ENCODE assay signal across 8 mouse cellular contexts in the genomic region with DNA sequence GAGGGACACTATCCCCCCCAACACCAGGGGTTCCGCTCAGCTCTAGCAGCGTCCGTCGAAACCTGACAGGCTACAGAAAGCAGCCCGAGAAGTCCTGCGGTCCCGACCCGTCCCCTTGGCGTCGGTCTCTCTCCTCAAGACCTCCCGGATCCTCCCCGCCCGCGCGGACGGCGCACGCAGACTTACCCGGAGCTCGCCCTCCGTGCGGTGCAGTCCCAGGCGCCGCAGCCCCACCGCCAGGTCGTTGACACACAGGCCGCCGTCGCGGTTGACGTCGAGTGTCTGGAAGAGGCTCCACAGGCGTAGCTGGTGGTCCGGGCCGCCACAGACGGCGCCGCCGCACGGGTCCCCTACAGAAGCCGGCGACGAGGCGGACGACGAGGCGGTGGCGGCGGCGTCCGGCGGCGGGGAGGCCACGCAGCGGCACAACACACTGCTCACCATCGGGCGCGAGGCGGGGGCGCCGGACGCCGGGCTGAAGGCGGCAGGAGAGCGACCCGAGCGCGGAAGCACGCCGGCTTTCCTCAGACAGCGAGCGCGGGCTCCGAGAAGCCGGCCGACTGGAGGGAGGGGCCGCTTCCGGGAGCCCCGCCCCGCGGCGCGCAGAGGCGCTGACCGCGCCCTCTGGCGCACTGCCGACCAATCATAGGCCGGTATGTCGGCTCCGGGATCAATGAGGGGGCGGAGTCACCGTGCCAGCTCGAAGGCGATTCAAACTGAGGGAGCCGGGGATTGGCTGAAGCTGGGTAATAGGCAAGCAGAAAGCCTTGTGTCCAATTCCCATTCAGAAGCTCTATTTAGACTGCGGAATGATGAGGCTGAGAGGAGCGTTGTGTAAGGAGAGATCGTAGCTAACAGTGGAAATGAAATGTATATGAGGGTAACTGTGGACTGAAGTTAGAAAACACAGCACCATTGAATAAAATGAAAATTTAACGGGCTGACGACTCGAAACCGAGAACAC. TPM values are rescaled to one million over a fixed set of nuclear protein-coding genes. Genes with fewer than 3 reads are reported as not detected.
DNase-seq lines count a peak whose midpoint lies in the region; ATAC-seq and TF ChIP-seq lines count a peak whose summit lies in the region.

TSS of gene Slc25a25 (minus strand) at position 565 of the 964 bp plus-strand sequence.

- H3K4me1 ChIP-seq in forebrain, embryonic 15.5 days: peaks cover 41% of the 10 kb centered on the region
- H3K4me1 ChIP-seq in lung, adult 2 months (ENCODE audit: control insufficient read depth, insufficient read depth, low read length): peaks cover 30% of the 10 kb centered on the region

- H3K4me3 ChIP-seq in forebrain, embryonic 15.5 days: peak within 1 kb of the TSS; percentile 82
- peak within 1 kb of the TSS; percentile 85 for H3K4me3 ChIP-seq in lung, adult 2 months (replicated peaks; ENCODE audit: extremely low read depth, low read depth, low read length)

- intact Hi-C loops in heart, postnatal 25 days (cut with DNase I): loop anchor here (2.0 kb wide), 1 partner anchor 26 kb away; no protein-coding TSS in a partner anchor

- ATAC-seq in forebrain, embryonic 15.5 days (replicated peaks): peak; percentile 88
- peak; percentile 70 for ATAC-seq in neutrophil, adult 5-6 weeks (ENCODE audit: extremely low read depth, insufficient number of reproducible peaks, low FRiP score, poor library complexity, severe bottlenecking)

- H3K4me2 ChIP-seq in forebrain, embryonic 15.5 days (replicated peaks): peak within 1 kb of the TSS; percentile 58

- H3K27ac ChIP-seq in forebrain, embryonic 15.5 days (replicated peaks): peak within 1 kb of the TSS; percentile 98

- TF ChIP-seq POLR2A in lung, adult 2 months (IDR thresholded peaks at IDR 0.05; ENCODE audit: borderline replicate concordance, extremely low read depth, low read depth, low read length): peak; percentile 49; the same call in 1 of the 2 replicates

- no peak for TF ChIP-seq CTCF in lung, adult 2 months (IDR thresholded peaks at IDR 0.05; ENCODE audit: insufficient read depth, low read length)

- under 1% methylated on average over 94 of the region's 103 CpGs for WGBS in forebrain, embryonic 15.5 days
- under 1% methylated on average over 103 of the region's 103 CpGs for WGBS in lung, adult 2 months

- peak within 1 kb of the TSS; percentile 82 for H3K9ac ChIP-seq in forebrain, embryonic 15.5 days (replicated peaks)

- H3K36me3 ChIP-seq in forebrain, embryonic 15.5 days: 0 out of 2 replicates have a peak, but pooled peaks cover 3% of the 10 kb centered on the region

- no peaks in the 10 kb centered on the region for H3K9me3 ChIP-seq in forebrain, embryonic 15.5 days

- H3K27me3 ChIP-seq in forebrain, embryonic 15.5 days: no peaks in the 10 kb centered on the region

- DNase-seq in ES-CJ7 (ENCODE audit: low read depth, low spot score): peak; percentile 96
- DNase-seq in cerebellum, adult 11 months: peak; percentile 98
- peak; percentile 94 for DNase-seq in heart, postnatal 25 days (ENCODE audit: low spot score)
- DNase-seq in layer of hippocampus, adult 18-20 months (ENCODE audit: low spot score in 2 of 2): peak; percentile 95 to 98
- peak; percentile 95 for DNase-seq in lung, adult 2 months
- DNase-seq in thymus, adult 18-20 months: peak; percentile 94 to 95

RNA-seq across cellular contexts. Expression of gene Slc25a25, which starts in this region (rescaled TPM):
- polyA plus RNA-seq in forebrain, embryonic 15.5 days (2015; fragmentation: Nextera tagmentation; extraction: Ambion mirVana): 46.4 and 48.2 TPM in 2 replicates
- 1 to 10 TPM; 5.6 to 7.5 TPM for total RNA-seq in heart, postnatal 25 days (2021)
- total RNA-seq in layer of hippocampus, adult 18-20 months (2021): 10 to 100 TPM; 57.2 to 59.5 TPM
- polyA plus RNA-seq in lung, adult 2 months (2012; rRNA removed): 19.9 and 21.9 TPM in 2 replicates
- total RNA-seq in neutrophil, adult 5-6 weeks (2017): 15.2 and 17.8 TPM in 2 replicates

Comparison
In these comparisons a context has a peak if more than half of its experiments do, and no peak if none do; other contexts are left out.
1. Peak in every context shown above with its lines: DNase-seq, ATAC-seq, H3K4me3 ChIP-seq and H3K27ac ChIP-seq.